Mouse (Mus musculus): ENCODE results near the gene Grb2. TPM values are rescaled to one million over a fixed set of nuclear protein-coding genes. Genes with fewer than 3 reads are reported as not detected.

The Grb2 gene
- polyA plus RNA-seq, 1 experiment from 2014 or later, result 92.0 TPM

- Histone ChIP-seq H3K4me3 (replicated peaks) (no peak overlapping the region), H3K36me3 (no peaks in the 10 kb centered on the region), H3K27ac (no peak overlapping the region), H3K27me3 (no peaks in the 10 kb centered on the region), H3K9me3 (replicated peaks) (no peaks in the 10 kb centered on the region), H3K4me2 (no peak overlapping the region), H3K9ac (no peak overlapping the region), H3K4me1 (peaks cover 33% of the 10 kb centered on the region)
- no peak for ATAC-seq (replicated peaks; ENCODE audit: low FRiP score)
- WGBS, result 79% methylated on average over 13 of the region's 13 CpGs
Measured at GRCm38 (mm10) chr11:115629734-115630531, 78.5 kb downstream of the Grb2 start.

- no peaks in the 10 kb centered on the region for H3K27me3 ChIP-seq
- peak overlapping the region; percentile 60; the same call in 1 of the 2 replicates for H3K27ac ChIP-seq
- no peak; the same call in 1 of the 2 replicates for ATAC-seq (replicated peaks; ENCODE audit: low FRiP score)
- H3K36me3 ChIP-seq, result peaks cover 2% of the 10 kb centered on the region; the same call in 1 of the 2 replicates
- peak overlapping the region; percentile 83 for H3K4me3 ChIP-seq (replicated peaks)
- peaks cover 31% of the 10 kb centered on the region for H3K4me1 ChIP-seq
- H3K9ac ChIP-seq, result peak overlapping the region; percentile 35; the same call in 1 of the 2 replicates
- no peaks in the 10 kb centered on the region for H3K9me3 ChIP-seq (replicated peaks)
- 50% methylated on average over 13 of the region's 13 CpGs for WGBS
- peak overlapping the region; percentile 91 for H3K4me2 ChIP-seq
Measured at GRCm38 (mm10) chr11:115628465-115629101, 79.8 kb downstream of the Grb2 start.

GRCm38 (mm10) chr11:115627705-115628464 lies 80.5 kb downstream of the Grb2 start, which contains the start of gene Slc25a19:
Gene Slc25a19, minus strand, starts transcription at chr11:115628295.
- Histone ChIP-seq H3K4me3 (replicated peaks) (peak within 1 kb of the TSS; percentile 83), H3K4me1 (peaks cover 31% of the 10 kb centered on the region), H3K36me3 (peaks cover 9% of the 10 kb centered on the region), H3K27me3 (no peaks in the 10 kb centered on the region), H3K9ac (peak within 1 kb of the TSS; percentile 73), H3K27ac (peak within 1 kb of the TSS; percentile 71), H3K4me2 (peak within 1 kb of the TSS; percentile 91), H3K9me3 (replicated peaks) (no peaks in the 10 kb centered on the region)
- under 1% methylated on average over 47 of the region's 47 CpGs for WGBS
- ATAC-seq (replicated peaks; ENCODE audit: low FRiP score), result peak; percentile 98

DNA sequence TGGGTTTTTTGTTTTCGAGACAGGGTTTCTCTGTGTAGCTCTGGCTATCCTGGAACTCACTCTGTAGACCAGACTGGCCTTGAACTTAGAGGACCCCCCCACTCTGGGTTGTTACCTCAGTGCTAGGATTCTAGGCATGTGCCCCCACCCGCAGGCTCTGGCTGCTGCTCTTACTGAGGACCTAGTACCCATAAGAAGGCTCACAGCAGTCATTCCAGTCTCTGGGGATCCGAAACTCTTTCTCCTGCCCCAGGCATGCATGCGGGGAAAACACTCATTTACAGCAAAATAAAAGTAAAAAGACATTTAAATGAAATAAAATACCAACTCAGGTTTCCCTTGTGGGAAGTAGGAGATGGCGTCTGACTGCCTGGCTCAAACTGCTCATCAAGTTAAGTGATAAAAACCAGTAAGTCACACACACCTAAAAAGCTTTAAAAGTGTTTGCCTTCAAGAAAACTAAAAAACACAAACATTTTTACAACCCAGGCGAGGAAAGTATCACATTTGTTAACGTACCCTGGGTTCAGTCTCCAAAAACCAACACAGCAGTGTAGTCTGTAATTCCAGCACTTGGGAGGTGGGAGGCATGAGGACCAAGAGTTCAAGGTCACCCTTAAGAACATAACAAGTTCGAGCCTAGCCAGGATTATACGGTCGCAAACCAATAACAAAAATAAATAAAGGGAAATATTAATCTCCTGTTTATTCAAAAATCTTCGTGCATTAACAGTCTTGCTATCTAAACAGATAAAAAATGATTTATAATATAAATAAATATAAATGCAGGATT lies 81.4 kb downstream of the Grb2 start:
- H3K27ac ChIP-seq, result peak overlapping the region; percentile 30

GRCm38 (mm10) chr11:115625877-115626276 lies 82.5 kb downstream of the Grb2 start:
- Histone ChIP-seq H3K4me1 (peaks cover 26% of the 10 kb centered on the region), H3K9ac (peak overlapping the region; percentile 12; the same call in 1 of the 2 replicates), H3K9me3 (replicated peaks) (no peaks in the 10 kb centered on the region), H3K4me3 (replicated peaks) (0 out of 2 replicates have a peak overlapping the region, but pooled peaks have one; percentile 12), H3K4me2 (peak overlapping the region; percentile 91), H3K27ac (peak overlapping the region; percentile 70), H3K36me3 (peaks cover 27% of the 10 kb centered on the region), H3K27me3 (no peaks in the 10 kb centered on the region)
- ATAC-seq (replicated peaks; ENCODE audit: low FRiP score), result 0 out of 2 replicates have a peak, but pooled peaks have one; percentile 10
- WGBS, result 52% methylated on average over 9 of the region's 9 CpGs

More for the DNA sequence above, 81.4 kb downstream of the Grb2 start:
- H3K27me3 ChIP-seq, result no peaks in the 10 kb centered on the region
- H3K4me3 ChIP-seq (replicated peaks), result peak overlapping the region; percentile 83
- H3K9me3 ChIP-seq (replicated peaks), result no peaks in the 10 kb centered on the region
- no peak for ATAC-seq (replicated peaks; ENCODE audit: low FRiP score)
- peaks cover 18% of the 10 kb centered on the region for H3K36me3 ChIP-seq
- H3K9ac ChIP-seq, result peak overlapping the region; percentile 73
- H3K4me1 ChIP-seq, result peaks cover 31% of the 10 kb centered on the region
- H3K4me2 ChIP-seq, result peak overlapping the region; percentile 91
- 38% methylated on average over 11 of the region's 11 CpGs for WGBS

GRCm38 (mm10) chr11:115623487-115624070 lies 84.8 kb downstream of the Grb2 start:
- Histone ChIP-seq H3K4me1 (peaks cover 26% of the 10 kb centered on the region), H3K4me3 (replicated peaks) (no peak overlapping the region), H3K9me3 (replicated peaks) (no peaks in the 10 kb centered on the region), H3K27ac (no peak overlapping the region), H3K27me3 (no peaks in the 10 kb centered on the region), H3K36me3 (peaks cover 48% of the 10 kb centered on the region), H3K4me2 (no peak overlapping the region), H3K9ac (no peak overlapping the region)
- ATAC-seq (replicated peaks; ENCODE audit: low FRiP score), result no peak
- 76% methylated on average over 9 of the region's 9 CpGs for WGBS

- peaks cover 12% of the 10 kb centered on the region for H3K4me1 ChIP-seq
- 93% methylated on average over 7 of the region's 7 CpGs for WGBS
- H3K9me3 ChIP-seq (replicated peaks), result no peaks in the 10 kb centered on the region
- H3K4me3 ChIP-seq (replicated peaks), result no peak overlapping the region
- no peak for ATAC-seq (replicated peaks; ENCODE audit: low FRiP score)
- no peaks in the 10 kb centered on the region for H3K27me3 ChIP-seq
- H3K36me3 ChIP-seq, result peaks cover 76% of the 10 kb centered on the region
- no peak overlapping the region for H3K9ac ChIP-seq
- H3K27ac ChIP-seq, result no peak overlapping the region
- no peak overlapping the region for H3K4me2 ChIP-seq
Measured at GRCm38 (mm10) chr11:115619949-115620348, 88.4 kb downstream of the Grb2 start.

DNA sequence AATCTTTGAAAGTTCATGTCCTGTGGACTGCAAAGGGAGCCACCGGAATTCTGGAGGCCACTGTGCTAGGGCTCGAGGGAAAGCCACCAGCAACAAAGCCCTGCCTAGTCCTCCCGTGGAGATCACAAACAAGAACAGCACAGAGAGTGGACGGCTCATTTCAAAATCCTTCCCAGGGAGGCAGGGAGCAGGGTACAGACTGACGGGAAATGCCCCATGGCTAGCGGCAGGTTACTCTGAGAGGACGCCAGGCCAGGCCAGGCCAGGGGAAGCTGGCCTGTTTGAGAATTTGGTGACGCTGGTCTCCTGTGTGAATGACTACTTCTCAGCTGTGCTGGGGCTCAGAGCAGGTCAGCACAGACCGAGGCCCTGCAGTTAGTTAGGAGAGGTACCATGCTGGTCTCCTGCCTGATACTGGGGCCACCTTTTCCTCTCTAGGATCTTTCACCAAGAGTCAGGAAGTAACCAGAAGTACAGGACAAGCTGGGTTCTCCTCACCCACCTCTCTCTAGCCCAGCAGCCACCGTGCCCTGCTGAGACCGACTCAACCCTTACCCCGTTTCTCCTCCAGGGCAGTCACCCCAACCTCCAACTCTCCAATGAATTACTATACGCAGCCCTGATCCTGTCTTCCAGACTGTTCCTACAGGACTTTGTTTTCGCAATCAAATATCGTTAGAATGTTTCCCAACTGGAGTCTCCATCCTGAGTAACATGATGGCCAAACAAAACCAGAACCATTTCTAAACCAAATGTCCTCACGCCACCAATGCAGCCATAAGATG lies 89.5 kb downstream of the Grb2 start:
- WGBS, result 88% methylated on average over 16 of the region's 16 CpGs
- H3K4me2 ChIP-seq, result no peak overlapping the region
- peaks cover 80% of the 10 kb centered on the region for H3K36me3 ChIP-seq

GRCm38 (mm10) chr11:115618001-115618400 lies 90.4 kb downstream of the Grb2 start:
- no peak overlapping the region for H3K27ac ChIP-seq
- H3K4me2 ChIP-seq, result no peak overlapping the region
- no peaks in the 10 kb centered on the region for H3K9me3 ChIP-seq (replicated peaks)
- H3K36me3 ChIP-seq, result peaks cover 72% of the 10 kb centered on the region
- H3K4me3 ChIP-seq (replicated peaks), result no peak overlapping the region
- H3K9ac ChIP-seq, result no peak overlapping the region
- H3K27me3 ChIP-seq, result no peaks in the 10 kb centered on the region
- WGBS, result 83% methylated on average over 2 of the region's 2 CpGs
- no peak for ATAC-seq (replicated peaks; ENCODE audit: low FRiP score)
- peaks cover 32% of the 10 kb centered on the region for H3K4me1 ChIP-seq

More for the DNA sequence above, 89.5 kb downstream of the Grb2 start:
- no peaks in the 10 kb centered on the region for H3K9me3 ChIP-seq (replicated peaks)
- no peak overlapping the region for H3K27ac ChIP-seq
- H3K9ac ChIP-seq, result no peak overlapping the region
- H3K4me3 ChIP-seq (replicated peaks), result no peak overlapping the region
- no peaks in the 10 kb centered on the region for H3K27me3 ChIP-seq
- ATAC-seq (replicated peaks; ENCODE audit: low FRiP score), result no peak
- peaks cover 22% of the 10 kb centered on the region for H3K4me1 ChIP-seq

- Histone ChIP-seq H3K36me3 (peaks cover 61% of the 10 kb centered on the region), H3K4me2 (no peak overlapping the region), H3K27ac (no peak overlapping the region), H3K9me3 (replicated peaks) (no peaks in the 10 kb centered on the region), H3K4me1 (peaks cover 38% of the 10 kb centered on the region), H3K4me3 (replicated peaks) (no peak overlapping the region), H3K9ac (no peak overlapping the region), H3K27me3 (no peaks in the 10 kb centered on the region)
- WGBS, result 74% methylated on average over 6 of the region's 6 CpGs
- ATAC-seq (replicated peaks; ENCODE audit: low FRiP score), result no peak
Measured at GRCm38 (mm10) chr11:115616893-115617292, 91.5 kb downstream of the Grb2 start.
